Mouse (Mus musculus): Measurements from ENCODE around the gene Spaca6. TPM values are rescaled to one million over a fixed set of nuclear protein-coding genes. Genes with fewer than 3 reads are reported as not detected.

Spaca6 gene
- total RNA-seq (2012; rRNA removed): 12.7 and 16.6 TPM in 2 replicates

DNA sequence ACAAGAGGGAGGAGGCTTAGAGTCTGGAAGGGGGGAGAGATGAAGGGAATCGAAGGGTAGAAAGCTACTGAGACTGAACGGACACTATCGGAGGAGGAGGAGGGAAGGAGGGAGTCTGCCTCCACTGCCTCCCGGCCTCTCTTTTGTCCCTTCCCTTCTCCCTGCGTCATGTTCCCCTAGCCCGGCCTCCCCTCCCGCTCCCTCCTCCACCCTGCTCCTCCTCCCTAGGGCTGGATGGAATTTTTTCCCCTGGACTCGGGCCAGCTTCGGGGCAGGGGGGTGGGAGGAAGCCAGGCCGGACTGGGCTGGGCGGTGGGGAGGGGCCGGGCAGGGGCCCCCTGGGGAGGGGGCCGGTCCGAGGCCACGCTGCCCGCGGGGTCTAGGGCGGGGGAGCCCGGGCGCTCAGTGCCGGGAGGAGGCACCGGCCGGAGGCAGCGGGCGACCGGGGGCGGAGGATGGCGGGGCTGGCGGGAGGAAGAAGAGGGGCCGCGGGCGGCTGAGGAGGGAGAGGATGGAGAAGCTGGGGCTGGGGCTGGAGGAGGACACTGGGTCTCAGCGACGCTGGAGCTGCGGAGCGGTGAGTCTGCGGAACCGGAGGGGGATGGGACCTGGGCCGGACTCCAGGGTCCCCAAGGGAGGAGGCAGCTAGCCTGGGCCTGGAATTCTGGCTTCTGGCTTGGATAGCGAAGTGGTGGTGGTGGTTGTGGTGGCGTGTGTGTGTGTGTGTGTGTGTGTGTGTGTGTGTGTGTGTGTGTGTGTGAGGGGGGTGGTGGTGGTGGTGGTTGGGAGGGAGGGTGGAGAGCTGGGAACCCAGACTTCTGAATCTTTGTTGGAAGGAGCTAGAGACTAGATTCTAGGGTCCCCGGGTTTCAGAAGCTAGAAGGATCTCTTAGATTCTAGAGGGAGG is at the start of gene Spaca6:
Spaca6 (plus strand) TSS at position 408 of the 907 bp plus-strand sequence.
- peak; percentile 82 for DNase-seq (ENCODE audit: low read depth, low spot score)
- in situ Hi-C loops (cut with MboI; ENCODE audit: low sequenced_read_pairs in 2 of 2, unreplicated experiment in 2 of 2): no loop called here
- no peaks in the 10 kb centered on the region for H3K9me3 ChIP-seq (ENCODE audit: control insufficient read depth, insufficient read depth, low read depth, low read length)
- peak within 1 kb of the TSS; percentile 87 to 93 for H3K4me3 ChIP-seq (ENCODE audit: insufficient read depth in 1 of 2, low read depth in 1 of 2, low read length in 2 of 2, poor library complexity in 1 of 2, severe bottlenecking in 1 of 2)
- H3K36me3 ChIP-seq (ENCODE audit: control insufficient read depth, insufficient read depth, low read length, poor library complexity, severe bottlenecking): peaks cover 2% of the 10 kb centered on the region; the same call in 1 of the 2 replicates
- H3K4me1 ChIP-seq (ENCODE audit: control insufficient read depth in 2 of 2, insufficient read depth in 2 of 2, low read length in 2 of 2, poor library complexity in 1 of 2): peaks cover 0 to 15% of the 10 kb centered on the region in 2 experiments
- H3K27ac ChIP-seq (ENCODE audit: insufficient read depth, low read depth, low read length, poor library complexity, severe bottlenecking): peak within 1 kb of the TSS; percentile 99
- TF ChIP-seq ZNF384 (IDR thresholded peaks at IDR 0.05; ENCODE audit: low read depth, low read length): no peak
- TF ChIP-seq HCFC1 (IDR thresholded peaks at IDR 0.05; ENCODE audit: borderline replicate concordance, insufficient read depth, low read length): 0 out of 2 replicates have a peak, but pooled peaks have one; percentile 27
- peak within 1 kb of the TSS; percentile 95 for H3K9ac ChIP-seq (ENCODE audit: insufficient read depth, low read depth, low read length, poor library complexity, severe bottlenecking)

DNA sequence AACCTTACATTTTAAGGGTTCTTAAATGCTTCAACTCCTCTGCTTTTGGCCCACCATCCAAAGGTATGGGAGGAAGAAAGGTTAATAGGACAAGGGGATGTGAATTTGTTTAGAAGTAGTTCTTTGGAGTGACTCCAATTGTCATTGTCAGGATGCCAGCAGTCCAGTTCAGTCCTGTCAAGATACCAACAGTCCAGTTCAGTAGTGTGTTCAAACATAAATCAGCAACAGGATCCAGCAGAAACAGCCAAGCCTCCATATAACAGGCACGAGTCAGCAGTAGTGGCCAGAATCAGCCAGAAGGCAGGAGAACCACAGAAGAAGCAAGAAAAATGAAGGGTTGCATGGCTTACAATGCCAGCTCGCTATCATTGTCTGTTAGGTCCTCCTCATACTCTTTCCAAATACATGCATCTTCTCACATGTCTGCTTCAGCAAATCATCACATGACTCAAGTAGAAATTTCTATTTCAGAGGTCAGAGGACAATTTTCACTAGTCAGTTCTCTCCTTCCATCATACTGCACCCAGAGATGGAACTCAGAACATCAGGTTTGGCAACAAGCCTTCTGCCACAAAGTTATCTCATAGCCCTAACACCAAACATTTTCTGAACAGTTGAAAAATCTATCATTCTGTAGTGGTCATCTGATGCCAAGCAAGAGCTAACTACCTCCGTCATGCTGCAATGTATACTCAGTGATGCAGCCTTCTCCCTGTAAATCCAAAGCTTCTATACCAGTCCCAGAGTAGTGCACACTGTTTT is 35.9 kb upstream of the Spaca6 start:
- H3K4me3 ChIP-seq (ENCODE audit: insufficient read depth in 1 of 2, low read depth in 1 of 2, low read length in 2 of 2, poor library complexity in 1 of 2, severe bottlenecking in 1 of 2): no peak overlapping the region
- in situ Hi-C loops (cut with MboI; ENCODE audit: low sequenced_read_pairs in 2 of 2, unreplicated experiment in 2 of 2): no loop called here
- H3K9me3 ChIP-seq (ENCODE audit: control insufficient read depth, insufficient read depth, low read depth, low read length): no peaks in the 10 kb centered on the region
- H3K9ac ChIP-seq (ENCODE audit: insufficient read depth, low read depth, low read length, poor library complexity, severe bottlenecking): no peak overlapping the region
- H3K4me1 ChIP-seq (ENCODE audit: control insufficient read depth in 2 of 2, insufficient read depth in 2 of 2, low read length in 2 of 2, poor library complexity in 1 of 2): no peaks in the 10 kb centered on the region
- no peak overlapping the region for H3K27ac ChIP-seq (ENCODE audit: insufficient read depth, low read depth, low read length, poor library complexity, severe bottlenecking)
- no peaks in the 10 kb centered on the region for H3K36me3 ChIP-seq (ENCODE audit: control insufficient read depth, insufficient read depth, low read length, poor library complexity, severe bottlenecking)
- TF ChIP-seq HCFC1 (IDR thresholded peaks at IDR 0.05; ENCODE audit: borderline replicate concordance, insufficient read depth, low read length) (no peak), MAFK (IDR thresholded peaks at IDR 0.05; ENCODE audit: insufficient read depth, low read depth, low read length) (no peak), ZNF384 (IDR thresholded peaks at IDR 0.05; ENCODE audit: low read depth, low read length) (no peak), CHD2 (IDR thresholded peaks at IDR 0.05; ENCODE audit: low read depth, low read length) (no peak), ZC3H11A (IDR thresholded peaks at IDR 0.05; ENCODE audit: borderline replicate concordance, low read depth, low read length) (no peak)
- DNase-seq (ENCODE audit: low read depth, low spot score): no peak

DNA sequence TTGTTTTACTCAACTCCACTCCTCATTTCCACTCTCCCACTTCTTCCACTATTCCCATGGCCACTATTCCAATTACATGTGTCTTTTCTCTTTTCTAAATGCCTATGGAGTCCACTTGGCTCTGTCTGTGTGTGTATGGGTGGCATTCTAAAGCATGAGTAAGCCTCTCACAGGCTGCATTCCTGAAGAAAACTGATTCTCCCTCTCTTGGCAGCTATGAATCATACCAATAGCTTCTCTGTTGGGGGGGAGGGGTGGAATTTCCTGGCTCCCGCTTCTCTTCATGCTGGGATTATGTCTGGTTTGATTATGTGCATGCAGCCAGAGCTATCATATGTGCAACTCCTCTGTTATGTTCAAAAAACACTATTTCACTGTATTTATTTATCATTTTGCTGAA is 34.4 kb upstream of the Spaca6 start:
- Histone ChIP-seq H3K9me3 (ENCODE audit: control insufficient read depth, insufficient read depth, low read depth, low read length) (no peaks in the 10 kb centered on the region), H3K27ac (ENCODE audit: insufficient read depth, low read depth, low read length, poor library complexity, severe bottlenecking) (no peak overlapping the region), H3K36me3 (ENCODE audit: control insufficient read depth, insufficient read depth, low read length, poor library complexity, severe bottlenecking) (no peaks in the 10 kb centered on the region), H3K4me1 (ENCODE audit: control insufficient read depth in 2 of 2, insufficient read depth in 2 of 2, low read length in 2 of 2, poor library complexity in 1 of 2) (no peaks in the 10 kb centered on the region), H3K4me3 (ENCODE audit: insufficient read depth in 1 of 2, low read depth in 1 of 2, low read length in 2 of 2, poor library complexity in 1 of 2, severe bottlenecking in 1 of 2) (no peak overlapping the region), H3K9ac (ENCODE audit: insufficient read depth, low read depth, low read length, poor library complexity, severe bottlenecking) (no peak overlapping the region)
- TF ChIP-seq HCFC1 (IDR thresholded peaks at IDR 0.05; ENCODE audit: borderline replicate concordance, insufficient read depth, low read length) (no peak), ZNF384 (IDR thresholded peaks at IDR 0.05; ENCODE audit: low read depth, low read length) (no peak), CHD2 (IDR thresholded peaks at IDR 0.05; ENCODE audit: low read depth, low read length) (no peak), MAFK (IDR thresholded peaks at IDR 0.05; ENCODE audit: insufficient read depth, low read depth, low read length) (no peak), ZC3H11A (IDR thresholded peaks at IDR 0.05; ENCODE audit: borderline replicate concordance, low read depth, low read length) (no peak)
- DNase-seq (ENCODE audit: low read depth, low spot score): no peak
- in situ Hi-C loops (cut with MboI; ENCODE audit: low sequenced_read_pairs in 2 of 2, unreplicated experiment in 2 of 2): no loop called here

DNA sequence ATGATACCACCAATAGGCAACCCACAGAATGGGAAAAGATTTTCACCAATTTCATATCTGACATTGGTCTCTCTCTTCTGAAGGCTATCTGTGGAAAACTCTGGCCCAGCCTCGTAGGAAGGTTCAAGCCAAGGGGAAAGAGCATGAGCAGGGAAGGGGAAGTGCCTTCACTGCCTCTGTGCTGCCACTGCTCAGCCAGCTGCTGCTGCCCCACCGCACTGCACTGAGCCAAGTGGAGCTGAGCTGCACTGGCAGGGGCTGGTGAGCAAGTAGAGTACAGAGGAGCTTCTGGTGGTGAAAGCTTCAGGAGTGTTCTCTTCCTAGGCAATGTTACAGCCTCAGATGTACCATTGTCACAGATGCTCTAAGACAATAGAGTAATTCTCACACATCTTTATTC is 31.4 kb upstream of the Spaca6 start:
- Histone ChIP-seq H3K4me1 (ENCODE audit: control insufficient read depth in 2 of 2, insufficient read depth in 2 of 2, low read length in 2 of 2, poor library complexity in 1 of 2) (no peaks in the 10 kb centered on the region), H3K9ac (ENCODE audit: insufficient read depth, low read depth, low read length, poor library complexity, severe bottlenecking) (no peak overlapping the region), H3K36me3 (ENCODE audit: control insufficient read depth, insufficient read depth, low read length, poor library complexity, severe bottlenecking) (no peaks in the 10 kb centered on the region), H3K4me3 (ENCODE audit: insufficient read depth in 1 of 2, low read depth in 1 of 2, low read length in 2 of 2, poor library complexity in 1 of 2, severe bottlenecking in 1 of 2) (no peak overlapping the region), H3K9me3 (ENCODE audit: control insufficient read depth, insufficient read depth, low read depth, low read length) (no peaks in the 10 kb centered on the region), H3K27ac (ENCODE audit: insufficient read depth, low read depth, low read length, poor library complexity, severe bottlenecking) (no peak overlapping the region)
- in situ Hi-C loops (cut with MboI; ENCODE audit: low sequenced_read_pairs in 2 of 2, unreplicated experiment in 2 of 2): no loop called here
- DNase-seq (ENCODE audit: low read depth, low spot score): no peak
- TF ChIP-seq ZNF384 (IDR thresholded peaks at IDR 0.05; ENCODE audit: low read depth, low read length) (no peak), CHD2 (IDR thresholded peaks at IDR 0.05; ENCODE audit: low read depth, low read length) (no peak), ZC3H11A (IDR thresholded peaks at IDR 0.05; ENCODE audit: borderline replicate concordance, low read depth, low read length) (no peak), MAFK (IDR thresholded peaks at IDR 0.05; ENCODE audit: insufficient read depth, low read depth, low read length) (no peak)
